In the genomic region with DNA sequence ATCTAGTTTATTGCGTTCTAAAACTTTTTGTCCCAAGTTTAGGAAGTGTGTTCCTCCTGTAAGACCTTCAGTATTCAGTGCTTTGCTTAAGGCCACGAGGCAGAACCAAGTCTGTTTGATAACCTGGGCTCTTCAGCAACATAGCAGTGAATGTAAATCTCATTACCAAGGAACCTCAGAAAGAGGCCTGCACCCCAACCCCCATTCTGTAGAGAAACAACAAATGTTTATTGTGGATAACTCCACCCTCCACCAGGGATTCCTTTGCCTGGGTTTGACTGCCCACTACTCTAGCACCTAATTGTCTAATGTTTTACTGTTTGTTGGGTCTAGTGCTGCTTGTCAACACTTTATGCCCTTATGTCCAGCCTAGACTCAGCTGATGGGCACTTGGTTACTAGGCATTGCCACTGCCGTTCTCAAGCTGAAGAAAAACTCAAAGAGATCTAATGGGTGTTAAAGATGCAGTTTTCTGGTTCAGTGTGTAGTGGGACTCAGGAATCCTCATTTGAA, we compare ENCODE assay signal across 8 mouse cellular contexts. TPM values are rescaled to one million over a fixed set of nuclear protein-coding genes. Genes with fewer than 3 reads are reported as not detected.
A peak's percentile ranks its signal among the peaks of the same experiment; 100 is the strongest.
DNase-seq lines count a peak whose midpoint lies in the region; ATAC-seq and TF ChIP-seq lines count a peak whose summit lies in the region.

No protein-coding gene starts in this region.

- H3K4me1 ChIP-seq in lung, embryonic 14.5 days (ENCODE audit: insufficient read depth) = peaks cover 10% of the 10 kb centered on the region; the same call in 1 of the 2 replicates
- H3K4me1 ChIP-seq in embryonic facial prominence, embryonic 10.5 days = peaks cover 26% of the 10 kb centered on the region
- H3K4me1 ChIP-seq in intestine, embryonic 15.5 days (replicated peaks) = peaks cover 6% of the 10 kb centered on the region; the same call in 1 of the 2 replicates
- peaks cover 18% of the 10 kb centered on the region; the same call in 1 of the 2 replicates for H3K4me1 ChIP-seq in neural tube, embryonic 14.5 days (ENCODE audit: control insufficient read depth, insufficient read depth, low read length)

- H3K27ac ChIP-seq in lung, embryonic 14.5 days (ENCODE audit: low read depth) = peak overlapping the region; percentile 100
- H3K27ac ChIP-seq in embryonic facial prominence, embryonic 10.5 days (replicated peaks) = peak overlapping the region; percentile 100
- H3K27ac ChIP-seq in intestine, embryonic 15.5 days = peak overlapping the region; percentile 74; the same call in 1 of the 2 replicates
- H3K27ac ChIP-seq in neural tube, embryonic 14.5 days (ENCODE audit: low read depth, low read length) = peak overlapping the region; percentile 87

- peak; percentile 27 for DNase-seq in lung, embryonic 14.5 days
- no peak for DNase-seq in lung, postnatal 10 days
- DNase-seq in embryonic facial prominence, embryonic 10.5 days (ENCODE audit: low spot score) = peak; percentile 14
- DNase-seq in urinary bladder, adult 18-20 months (ENCODE audit: low spot score in 2 of 2) = no peak
- no peak for DNase-seq in left cerebral cortex, postnatal 36 days (ENCODE audit: low spot score in 2 of 2)
- DNase-seq in cerebellum, adult 11-12 months = no peak

- H3K4me3 ChIP-seq in lung, embryonic 14.5 days (ENCODE audit: low read depth, low read length) = peak overlapping the region; percentile 99
- H3K4me3 ChIP-seq in embryonic facial prominence, embryonic 10.5 days = peak overlapping the region; percentile 98
- H3K4me3 ChIP-seq in intestine, embryonic 15.5 days (replicated peaks) = peak overlapping the region; percentile 66
- peak overlapping the region; percentile 99 for H3K4me3 ChIP-seq in neural tube, embryonic 14.5 days (ENCODE audit: low read depth, low read length)

- ATAC-seq in lung, embryonic 14.5 days (ENCODE audit: insufficient read depth) = no peak
- no peak for ATAC-seq in intestine, embryonic 15.5 days
- ATAC-seq in neural tube, embryonic 14.5 days (ENCODE audit: low read depth) = no peak

- WGBS in lung, embryonic 14.5 days = 29% methylated on average over 3 of the region's 3 CpGs
- WGBS in embryonic facial prominence, embryonic 10.5 days = 44% methylated on average over 3 of the region's 3 CpGs
- 26% methylated on average over 3 of the region's 3 CpGs for WGBS in intestine, embryonic 15.5 days
- WGBS in neural tube, embryonic 14.5 days = 34% methylated on average over 3 of the region's 3 CpGs

- peak overlapping the region; percentile 82 for H3K4me2 ChIP-seq in lung, embryonic 14.5 days
- peak overlapping the region; percentile 71 for H3K4me2 ChIP-seq in intestine, embryonic 15.5 days (replicated peaks)
- H3K4me2 ChIP-seq in neural tube, embryonic 14.5 days (ENCODE audit: low read depth, low read length) = peak overlapping the region; percentile 89

- TF ChIP-seq CTCF in lung, embryonic 14.5 days (IDR thresholded peaks at IDR 0.05; ENCODE audit: low read depth) = no peak

- intact Hi-C loops in left cerebral cortex, postnatal 36 days (cut with DNase I) = no loop called here

- no peaks in the 10 kb centered on the region for H3K9me3 ChIP-seq in lung, embryonic 14.5 days (ENCODE audit: low read depth, low read length)
- H3K9me3 ChIP-seq in embryonic facial prominence, embryonic 10.5 days = no peaks in the 10 kb centered on the region
- H3K9me3 ChIP-seq in intestine, embryonic 15.5 days = no peaks in the 10 kb centered on the region
- no peaks in the 10 kb centered on the region for H3K9me3 ChIP-seq in neural tube, embryonic 14.5 days (ENCODE audit: control insufficient read depth, low read length)

- peaks cover 26% of the 10 kb centered on the region for H3K36me3 ChIP-seq in lung, embryonic 14.5 days (ENCODE audit: insufficient read depth)
- peaks cover 41% of the 10 kb centered on the region for H3K36me3 ChIP-seq in embryonic facial prominence, embryonic 10.5 days (replicated peaks)
- H3K36me3 ChIP-seq in intestine, embryonic 15.5 days = no peaks in the 10 kb centered on the region; the same call in 1 of the 2 replicates
- H3K36me3 ChIP-seq in neural tube, embryonic 14.5 days (ENCODE audit: control insufficient read depth, insufficient read depth, low read length) = no peaks in the 10 kb centered on the region

- H3K9ac ChIP-seq in lung, embryonic 14.5 days = peak overlapping the region; percentile 99
- H3K9ac ChIP-seq in intestine, embryonic 15.5 days = peak overlapping the region; percentile 65
- H3K9ac ChIP-seq in neural tube, embryonic 14.5 days (replicated peaks; ENCODE audit: low read depth, low read length) = peak overlapping the region; percentile 99

- H3K27me3 ChIP-seq in lung, embryonic 14.5 days (ENCODE audit: insufficient read depth, low read length) = no peaks in the 10 kb centered on the region
- H3K27me3 ChIP-seq in embryonic facial prominence, embryonic 10.5 days (replicated peaks; ENCODE audit: low read depth, poor library complexity, severe bottlenecking) = no peaks in the 10 kb centered on the region
- no peaks in the 10 kb centered on the region for H3K27me3 ChIP-seq in intestine, embryonic 15.5 days (replicated peaks)
- no peaks in the 10 kb centered on the region; the same call in 1 of the 2 replicates for H3K27me3 ChIP-seq in neural tube, embryonic 14.5 days (ENCODE audit: control insufficient read depth, insufficient read depth, low read length)

RNA-seq across cellular contexts. Expression of a gene that starts 2.8 kb away (rescaled TPM):
- 552 and 588 TPM in 2 replicates for polyA plus RNA-seq in lung, embryonic 14.5 days (2014; fragmentation: Nextera tagmentation; extraction: Ambion mirVana)
- polyA plus RNA-seq in embryonic facial prominence, embryonic 10.5 days (2016; fragmentation: Nextera tagmentation; extraction: Ambion mirVana) = 560 and 592 TPM in 2 replicates
- 508 and 561 TPM in 2 replicates for polyA plus RNA-seq in intestine, embryonic 15.5 days (2015; fragmentation: Nextera tagmentation; extraction: Ambion mirVana)
- polyA plus RNA-seq in neural tube, embryonic 14.5 days (2014; fragmentation: Nextera tagmentation; extraction: Ambion mirVana) = 238 and 312 TPM in 2 replicates
- total RNA-seq in left cerebral cortex, postnatal 36 days (2021) = 100 to 1,000 TPM; 179 to 192 TPM

Comparison
In these comparisons a context has a peak if more than half of its experiments do, and no peak if none do; other contexts are left out.
1. DNase-seq: peak in lung, embryonic 14.5 days (single experiment) and embryonic facial prominence, embryonic 10.5 days (single experiment); none in lung, postnatal 10 days (single experiment), urinary bladder, adult 18-20 months (0 of 2), left cerebral cortex, postnatal 36 days (0 of 2) and cerebellum, adult 11-12 months (single experiment).
2. Peak in every context shown above with its lines, with median percentiles within 50 percentile points of each other: H3K27ac ChIP-seq, H3K4me2 ChIP-seq, H3K4me3 ChIP-seq and H3K9ac ChIP-seq.